Mouse (Mus musculus) adrenal gland, adult 18-20 months (tissue): ENCODE results near the gene Prl3c1. TPM values are rescaled to one million over a fixed set of nuclear protein-coding genes. Genes with fewer than 3 reads are reported as not detected.
"Not testable (repeated sequence)": the region's sequence is repeated elsewhere in the genome, so short reads cannot be mapped to it uniquely, and the experiment has no call there.

ENCODE experiments used
- DNase-seq, 2 experiments: peaks; one replicate each; pipeline ENCODE4 v3.0.0; 2021 to 2022; ENCODE audit warnings: low spot score in 2 of 2
- long read RNA-seq, 2 experiments: library from polyadenylated mRNA; stranded (forward); transcript quantifications; one replicate each; pipeline ENCODE4 v2.0.0; 2021
- total RNA-seq, 2 experiments: library from RNA; stranded (reverse); gene quantifications; 1 replicate in 1 of 2; 2 replicates in 1 of 2; pipeline ENCODE4 v1.2.3; 2021

Gene Prl3c1
- not detected for total RNA-seq
- long read RNA-seq, experiment 1, result 0 reads
- long read RNA-seq, experiment 2, result 0 reads

- no peak for DNase-seq
Measured at GRCm38 (mm10) chr13:27196359-27196758, at the start of gene Prl3c1. Prl3c1 (plus strand) TSS chr13:27196659.

DNA sequence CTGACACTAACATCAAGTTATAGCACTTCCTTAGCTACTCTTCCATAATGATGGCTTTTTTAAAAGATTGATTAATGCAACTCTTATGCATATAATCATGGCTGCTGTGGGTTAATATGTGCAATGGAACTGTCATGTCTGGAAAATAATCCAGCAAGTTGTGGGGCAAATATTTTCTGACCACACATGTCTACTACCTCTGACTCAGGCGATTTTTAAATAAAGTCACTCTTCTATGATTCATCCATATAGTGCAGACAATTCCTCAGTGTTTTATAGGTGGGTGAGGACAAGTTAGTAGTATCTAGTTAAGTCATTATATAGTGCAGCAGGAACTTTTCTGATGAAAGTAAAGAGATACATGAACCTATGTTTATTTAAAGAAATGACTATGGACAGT, 48.2 kb upstream of the Prl3c1 start:
- no peak for DNase-seq

- DNase-seq, result not testable (repeated sequence)
Measured at GRCm38 (mm10) chr13:27156490-27156889, 40.0 kb upstream of the Prl3c1 start, which contains the start of gene Prl3d3. Prl3d3 (plus strand) TSS chr13:27156790.

GRCm38 (mm10) chr13:27241547-27241946, 45.1 kb downstream of the Prl3c1 start, which contains the start of gene Prl3b1:
Prl3b1 (plus strand) TSS chr13:27241847.
- DNase-seq, result no peak

Other genes with a start within 250 kb of the Prl3c1 start
- gene Prl, start 139.1 kb upstream of the Prl3c1 start, total RNA-seq, result not detected
- not detected for gene Prl3d1, start 102.5 kb upstream of the Prl3c1 start, total RNA-seq
- gene Prl3d2, start 75.0 kb upstream of the Prl3c1 start, total RNA-seq, result not detected
- not detected for gene Prl3d3, start 39.9 kb upstream of the Prl3c1 start, total RNA-seq
- gene Prl3b1, start 45.2 kb downstream of the Prl3c1 start, total RNA-seq, result not detected
- gene Prl3a1, start 62.8 kb downstream of the Prl3c1 start, total RNA-seq, result not detected
- not detected for gene Prl6a1, start 116.0 kb downstream of the Prl3c1 start, total RNA-seq
- gene Prl8a2, start 149.0 kb downstream of the Prl3c1 start, total RNA-seq, result 1 to 10 TPM in 1 of 2 experiments, under 1 TPM in 1; 0.90 to 2.2 TPM
- gene Prl2b1, start 194.2 kb downstream of the Prl3c1 start, total RNA-seq, result not detected
- not detected for gene Prl8a6, start 242.0 kb downstream of the Prl3c1 start, total RNA-seq